Mouse (Mus musculus) bone marrow, adult 2 months (tissue): ENCODE measurements around the gene Csnk1d.

ENCODE experiments used
- CTCF ChIP-seq: fragments of 200-500 bp; IDR thresholded peaks from 2 replicates; pipeline ENCODE4 v1.5.1; 2011; ENCODE audit warnings: low read length, control low read depth; ENCODE audit not compliant: control insufficient read depth, insufficient read depth
- POLR2A ChIP-seq: fragments of 200-500 bp; IDR thresholded peaks from 2 replicates; pipeline ENCODE4 v1.6.1; 2011; ENCODE audit warnings: low read depth, mild to moderate bottlenecking, control low read depth, low read length, borderline replicate concordance; ENCODE audit not compliant: control insufficient read depth

DNA sequence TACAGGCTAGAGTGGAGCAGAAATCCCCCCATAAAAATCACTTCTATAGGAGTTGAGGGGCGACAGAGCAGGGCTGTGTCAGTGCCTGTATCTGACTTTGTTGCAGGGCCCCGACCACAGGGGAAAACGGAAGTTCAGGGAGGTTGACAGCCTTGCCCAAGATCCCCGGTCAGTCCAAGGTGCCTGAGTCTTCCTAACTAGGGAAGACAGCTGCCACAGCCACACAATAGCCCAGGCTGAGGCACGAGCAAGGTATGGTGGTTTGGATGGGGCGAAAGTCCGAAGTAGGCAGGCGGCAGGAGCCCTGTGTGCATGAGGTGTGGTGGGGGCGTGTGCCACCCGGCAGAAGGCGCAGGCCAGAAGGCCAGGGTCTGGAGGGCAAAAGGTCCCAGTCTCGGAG is 42.8 kb downstream of the Csnk1d start, which contains the start of gene Slc16a3:
- TF ChIP-seq CTCF, result no peak
- TF ChIP-seq POLR2A, result 0 out of 2 replicates have a peak, but pooled peaks have one; percentile 47
